Mouse (Mus musculus) embryonic facial prominence, embryonic 13.5 days (tissue): Measurements from ENCODE around the gene Vsig2. TPM values are rescaled to one million over a fixed set of nuclear protein-coding genes. Genes with fewer than 3 reads are reported as not detected.

ENCODE experiments used
- ATAC-seq: fragments of 200-750 bp; cut with Nextera tagmentation; 2 replicates; pipeline ENCODE4 v1.8.0; 2017; ENCODE audit warnings: low read depth; ENCODE audit not compliant: insufficient number of reproducible peaks, insufficient read depth, low FRiP score, low TSS enrichment
- H3K27ac ChIP-seq: fragments of 300-500 bp; sonication (generic); 2 replicates; pipeline ENCODE4 v1.5.1; 2015; ENCODE audit warnings: moderate library complexity, mild to moderate bottlenecking, inconsistent platforms
- H3K27me3 ChIP-seq: fragments of 300-500 bp; sonication (generic); 2 replicates; pipeline ENCODE4 v1.6.1; 2015; ENCODE audit warnings: mild to moderate bottlenecking, inconsistent platforms
- H3K36me3 ChIP-seq: fragments of 300-500 bp; sonication (generic); 2 replicates; pipeline ENCODE4 v1.6.1; 2015; ENCODE audit warnings: mild to moderate bottlenecking, inconsistent platforms
- H3K4me1 ChIP-seq: fragments of 300-500 bp; sonication (generic); 2 replicates; pipeline ENCODE4 v1.6.1; 2015; ENCODE audit warnings: inconsistent platforms
- H3K4me2 ChIP-seq: fragments of 300-500 bp; sonication (generic); 2 replicates; pipeline ENCODE4 v1.6.1; 2015; ENCODE audit warnings: moderate library complexity, mild to moderate bottlenecking, inconsistent platforms
- H3K4me3 ChIP-seq: fragments of 300-500 bp; sonication (generic); 2 replicates; pipeline ENCODE4 v1.5.1; 2015; ENCODE audit warnings: mild to moderate bottlenecking, inconsistent platforms
- H3K9ac ChIP-seq: fragments of 300-500 bp; sonication (generic); 2 replicates; pipeline ENCODE4 v1.6.1; 2015; ENCODE audit warnings: mild to moderate bottlenecking, inconsistent platforms
- H3K9me3 ChIP-seq: fragments of 300-500 bp; sonication (generic); 2 replicates; pipeline ENCODE4 v1.6.1; 2016; ENCODE audit warnings: inconsistent platforms
- WGBS: fragments of 180-500 bp; shearing (Covaris S2); methylation state at CpG from one replicate; pipeline ENCODE4 v1.1.7; 2015; ENCODE audit warnings: mixed read lengths; 5-methylcytosine and 5-hydroxymethylcytosine counted together
- polyA plus RNA-seq: library from polyadenylated mRNA; unstranded; fragments of >200 nt; fragmentation: Nextera tagmentation; extraction: Ambion mirVana; gene quantifications from 2 replicates; pipeline ENCODE4 v1.2.1, GENCODE M21; 2015

Gene Vsig2
- 1.5 and 1.6 TPM in 2 replicates for polyA plus RNA-seq

DNA sequence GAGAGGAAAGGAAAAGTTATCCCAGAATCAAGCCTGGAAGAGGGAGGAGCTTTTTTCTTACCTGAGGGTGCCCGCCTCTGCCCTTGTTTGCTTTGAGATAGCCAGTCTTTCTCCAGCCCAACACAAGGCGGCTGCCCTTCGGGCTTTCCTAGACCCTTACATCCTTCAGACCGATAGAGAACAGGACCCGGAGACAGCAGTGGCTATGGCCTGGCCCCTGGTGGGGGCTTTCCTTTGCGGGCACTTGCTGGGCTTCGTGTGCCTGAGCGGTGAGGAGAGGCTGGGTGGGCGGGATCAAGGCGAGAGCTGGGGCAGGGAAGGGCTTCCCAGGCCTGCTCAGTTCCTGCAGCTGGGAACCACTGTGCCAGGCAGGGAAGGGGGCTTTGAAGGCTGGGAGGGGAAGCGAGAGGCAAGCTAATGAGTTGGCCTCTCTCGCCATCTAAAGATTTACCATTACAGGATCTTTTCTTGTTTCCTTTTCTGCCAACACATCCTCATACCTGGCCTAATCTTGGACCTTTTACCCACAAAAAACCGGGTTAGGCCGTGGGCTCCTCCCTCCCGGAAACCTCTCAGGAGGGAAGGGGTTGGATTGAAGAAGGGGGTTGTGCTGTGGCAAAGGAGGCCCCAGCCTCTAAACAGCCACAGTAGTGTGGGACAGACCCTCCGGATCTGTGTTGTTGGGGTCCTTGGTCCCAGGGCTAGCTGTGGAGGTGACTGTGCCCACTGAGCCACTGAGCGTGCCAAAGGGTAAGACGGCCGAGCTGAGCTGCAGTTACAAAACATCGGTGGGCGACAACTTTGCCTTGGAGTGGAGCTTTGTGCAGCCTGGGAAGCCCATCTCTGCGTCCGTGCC lies at the start of gene Vsig2:
Gene Vsig2, plus strand, starts transcription at position 86 of the 856 bp plus-strand sequence.
- Histone ChIP-seq H3K27me3 (peaks cover 6% of the 10 kb centered on the region; the same call in 1 of the 2 replicates), H3K9me3 (no peaks in the 10 kb centered on the region), H3K9ac (no peak within 1 kb of the TSS), H3K4me2 (0 out of 2 replicates have a peak within 1 kb of the TSS, but pooled peaks have one; percentile 14), H3K27ac (no peak within 1 kb of the TSS), H3K4me1 (peaks cover 12% of the 10 kb centered on the region), H3K4me3 (no peak within 1 kb of the TSS), H3K36me3 (no peaks in the 10 kb centered on the region)
- no peak for ATAC-seq
- WGBS: 47% methylated on average over 23 of the region's 23 CpGs

DNA sequence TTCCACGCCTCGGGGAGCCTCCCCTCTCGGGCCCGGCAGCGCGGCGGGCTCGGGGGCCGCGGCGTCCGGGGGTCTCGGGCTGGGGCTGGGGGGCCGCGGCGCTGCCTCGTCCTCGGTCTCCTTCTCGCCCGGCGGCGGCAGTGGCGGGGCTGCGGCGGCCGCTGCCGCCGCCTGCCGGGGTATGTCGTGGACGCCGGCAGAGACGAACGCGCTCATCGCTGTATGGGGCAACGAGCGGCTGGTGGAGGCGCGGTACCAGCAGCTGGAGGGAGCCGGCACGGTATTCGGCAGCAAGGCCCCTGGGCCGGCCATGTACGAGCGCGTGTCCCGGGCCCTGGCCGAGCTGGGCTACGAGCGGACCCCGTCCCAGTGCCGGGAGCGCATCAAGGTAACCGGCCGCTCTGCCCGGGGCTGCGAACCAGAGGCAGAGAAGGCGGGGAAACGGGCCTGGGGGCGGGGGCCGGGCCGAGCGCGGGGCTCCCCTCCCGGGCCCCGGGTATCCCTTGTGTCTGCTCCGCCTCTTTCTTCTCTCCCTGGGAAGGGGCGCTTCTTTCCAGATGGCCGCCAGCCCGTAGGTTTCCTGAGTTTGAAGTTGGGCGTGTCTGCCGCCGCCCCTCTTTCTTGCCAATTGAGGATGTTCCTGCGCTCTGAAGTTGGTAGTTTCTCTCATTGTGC lies 49.5 kb upstream of the Vsig2 start:
- peaks cover 20% of the 10 kb centered on the region for H3K4me1 ChIP-seq
- peaks cover 13% of the 10 kb centered on the region; the same call in 1 of the 2 replicates for H3K36me3 ChIP-seq
- WGBS: under 1% methylated on average over 58 of the region's 75 CpGs
- peak; percentile 70 for ATAC-seq
- peak overlapping the region; percentile 99 for H3K27ac ChIP-seq
- peak overlapping the region; percentile 95 for H3K9ac ChIP-seq
- peak overlapping the region; percentile 87 for H3K4me2 ChIP-seq
- H3K27me3 ChIP-seq: no peaks in the 10 kb centered on the region
- no peaks in the 10 kb centered on the region for H3K9me3 ChIP-seq
- H3K4me3 ChIP-seq: peak overlapping the region; percentile 97

DNA sequence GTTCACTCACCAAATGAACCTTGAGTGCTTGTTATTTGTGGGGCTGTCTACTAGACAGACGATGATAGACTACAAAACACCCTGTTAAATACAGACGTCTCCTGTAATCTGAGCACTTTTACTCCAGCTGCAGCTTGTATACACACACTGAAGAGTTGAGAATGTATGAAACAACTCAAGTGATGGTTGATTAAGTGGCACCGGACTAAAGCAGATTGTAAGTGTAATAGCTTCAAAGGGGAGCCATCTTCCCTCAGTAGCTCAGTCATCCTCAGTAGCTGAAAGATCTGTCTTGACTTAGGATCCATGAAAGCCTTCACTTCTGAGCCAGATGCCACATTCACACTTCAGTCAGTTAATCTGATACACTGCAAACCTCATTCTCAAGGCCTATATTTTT lies 43.3 kb upstream of the Vsig2 start:
- H3K36me3 ChIP-seq: peaks cover 17% of the 10 kb centered on the region; the same call in 1 of the 2 replicates
- no peak overlapping the region for H3K9ac ChIP-seq
- no peak overlapping the region for H3K27ac ChIP-seq
- no peaks in the 10 kb centered on the region for H3K9me3 ChIP-seq
- no peaks in the 10 kb centered on the region for H3K27me3 ChIP-seq
- H3K4me2 ChIP-seq: no peak overlapping the region
- no peak overlapping the region for H3K4me3 ChIP-seq
- no peak for ATAC-seq
- H3K4me1 ChIP-seq: 0 out of 2 replicates have a peak, but pooled peaks cover 6% of the 10 kb centered on the region
- WGBS: 57% methylated on average over 3 of the region's 3 CpGs

DNA sequence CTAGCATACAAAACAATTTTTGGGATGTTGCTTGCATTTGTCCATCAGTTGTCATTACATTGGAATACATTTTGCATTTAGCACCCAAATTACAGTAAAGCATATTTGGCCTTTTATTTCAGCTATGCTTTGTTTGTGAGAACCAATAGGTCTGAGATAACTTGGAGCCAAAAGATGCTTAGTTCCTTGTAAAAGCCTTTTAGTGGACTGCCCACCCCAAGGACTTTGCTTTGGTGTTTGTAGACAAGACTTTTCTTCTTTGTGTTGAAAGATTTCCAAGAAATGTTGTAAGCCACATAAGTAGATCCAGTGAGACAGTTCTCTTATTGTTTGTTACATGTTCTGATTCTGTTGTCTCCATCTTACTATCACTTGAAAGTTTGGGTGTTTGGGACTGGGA lies 42.7 kb upstream of the Vsig2 start:
- Histone ChIP-seq H3K27ac (no peak overlapping the region), H3K9me3 (no peaks in the 10 kb centered on the region), H3K9ac (no peak overlapping the region), H3K27me3 (no peaks in the 10 kb centered on the region), H3K36me3 (peaks cover 17% of the 10 kb centered on the region; the same call in 1 of the 2 replicates), H3K4me1 (0 out of 2 replicates have a peak, but pooled peaks cover 4% of the 10 kb centered on the region), H3K4me2 (no peak overlapping the region), H3K4me3 (no peak overlapping the region)
- no peak for ATAC-seq

DNA sequence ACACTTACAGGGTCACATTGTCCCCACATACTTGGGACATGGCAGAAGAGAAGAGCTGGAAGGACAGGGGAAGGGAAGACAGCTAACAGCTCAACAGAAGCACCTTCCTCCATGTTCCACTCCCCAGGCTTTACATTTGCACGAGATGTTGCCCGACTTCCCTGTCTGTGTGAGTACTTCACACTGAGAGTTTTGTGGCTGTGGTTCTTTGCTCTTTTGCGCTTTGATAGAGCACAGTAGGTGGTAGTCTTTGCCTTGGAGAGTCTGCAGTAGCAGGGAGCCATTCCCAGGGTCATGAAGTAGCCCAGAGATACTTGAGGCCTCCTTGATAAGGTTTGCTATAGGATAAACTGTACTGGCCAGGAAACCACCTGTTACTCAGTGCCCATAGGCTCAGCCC lies 38.9 kb upstream of the Vsig2 start:
- Histone ChIP-seq H3K4me2 (no peak overlapping the region), H3K4me1 (no peaks in the 10 kb centered on the region), H3K27ac (no peak overlapping the region), H3K36me3 (peaks cover 4% of the 10 kb centered on the region; the same call in 1 of the 2 replicates), H3K9ac (no peak overlapping the region), H3K9me3 (no peaks in the 10 kb centered on the region), H3K4me3 (no peak overlapping the region), H3K27me3 (no peaks in the 10 kb centered on the region)
- 87% methylated on average over 3 of the region's 3 CpGs for WGBS
- ATAC-seq: no peak

DNA sequence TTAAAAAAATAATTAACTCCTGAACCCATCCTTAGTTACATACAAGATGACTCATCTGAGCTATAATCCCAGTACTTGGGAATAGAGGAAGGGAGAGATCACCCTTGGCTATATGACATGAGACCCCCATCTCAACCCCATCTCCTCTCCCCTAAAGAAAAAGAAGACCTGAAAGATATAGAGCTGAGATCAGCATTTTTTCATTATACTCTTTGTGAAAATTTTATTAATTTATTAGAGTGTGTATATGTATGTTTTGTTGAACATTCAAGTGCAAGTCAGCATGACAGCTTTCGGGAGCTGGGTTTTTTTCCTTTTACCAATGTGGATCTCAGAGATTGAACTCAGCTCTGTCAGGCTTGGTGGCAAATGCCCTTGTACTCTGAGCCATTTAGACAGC lies 37.9 kb upstream of the Vsig2 start:
- ATAC-seq: no peak
- Histone ChIP-seq H3K27me3 (no peaks in the 10 kb centered on the region), H3K9ac (no peak overlapping the region), H3K27ac (no peak overlapping the region), H3K4me2 (no peak overlapping the region), H3K4me3 (no peak overlapping the region), H3K9me3 (no peaks in the 10 kb centered on the region), H3K36me3 (peaks cover 4% of the 10 kb centered on the region; the same call in 1 of the 2 replicates), H3K4me1 (no peaks in the 10 kb centered on the region)
- 96% methylated on average over 1 of the region's 1 CpGs for WGBS

DNA sequence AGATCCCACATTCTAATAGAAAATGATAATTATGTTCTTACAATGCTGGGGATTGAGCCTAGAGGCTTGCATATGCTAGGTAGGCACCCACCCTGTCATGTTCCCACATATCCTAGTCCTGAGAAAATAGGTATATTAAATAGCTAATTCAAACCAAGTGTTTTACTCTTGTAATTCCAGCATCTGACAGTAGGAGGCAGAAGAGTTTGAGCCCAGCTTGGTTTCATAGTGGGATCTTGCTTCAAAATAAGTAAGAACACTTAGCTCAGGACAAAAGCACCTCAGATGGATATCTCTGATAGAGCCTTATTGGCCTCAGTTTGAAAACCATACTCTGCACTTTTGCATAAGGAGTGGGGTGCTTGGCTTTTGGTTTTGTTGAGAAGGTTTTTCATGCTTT lies 34.7 kb upstream of the Vsig2 start:
- ATAC-seq: no peak

DNA sequence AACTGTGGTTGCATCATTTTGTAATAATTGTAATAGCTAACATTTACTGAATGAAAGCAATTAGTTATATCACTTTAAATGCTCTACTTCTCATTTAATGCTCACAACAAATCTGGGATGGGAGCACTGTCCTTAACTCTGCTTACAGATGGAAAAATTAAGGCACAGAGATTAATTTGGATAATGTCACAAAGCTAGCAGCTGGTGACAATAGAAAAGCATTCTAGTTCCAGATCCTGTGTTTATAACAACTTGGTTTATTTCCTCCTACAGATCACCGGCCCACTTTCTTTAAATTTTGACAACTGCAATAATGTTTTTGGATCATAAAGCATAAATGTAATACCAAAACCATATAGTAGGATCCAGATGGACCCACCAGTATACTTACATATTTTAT lies 33.0 kb upstream of the Vsig2 start:
- no peaks in the 10 kb centered on the region for H3K36me3 ChIP-seq
- H3K9ac ChIP-seq: no peak overlapping the region
- no peak for ATAC-seq
- H3K9me3 ChIP-seq: no peaks in the 10 kb centered on the region
- H3K27ac ChIP-seq: no peak overlapping the region
- no peak overlapping the region for H3K4me2 ChIP-seq
- H3K4me1 ChIP-seq: no peaks in the 10 kb centered on the region
- H3K27me3 ChIP-seq: no peaks in the 10 kb centered on the region
- no peak overlapping the region for H3K4me3 ChIP-seq
- 87% methylated on average over 1 of the region's 1 CpGs for WGBS

More for the DNA sequence above, 34.7 kb upstream of the Vsig2 start:
- Histone ChIP-seq H3K9me3 (no peaks in the 10 kb centered on the region), H3K9ac (no peak overlapping the region), H3K4me1 (no peaks in the 10 kb centered on the region), H3K27me3 (no peaks in the 10 kb centered on the region), H3K36me3 (peaks cover 4% of the 10 kb centered on the region; the same call in 1 of the 2 replicates), H3K27ac (no peak overlapping the region), H3K4me3 (no peak overlapping the region), H3K4me2 (no peak overlapping the region)

DNA sequence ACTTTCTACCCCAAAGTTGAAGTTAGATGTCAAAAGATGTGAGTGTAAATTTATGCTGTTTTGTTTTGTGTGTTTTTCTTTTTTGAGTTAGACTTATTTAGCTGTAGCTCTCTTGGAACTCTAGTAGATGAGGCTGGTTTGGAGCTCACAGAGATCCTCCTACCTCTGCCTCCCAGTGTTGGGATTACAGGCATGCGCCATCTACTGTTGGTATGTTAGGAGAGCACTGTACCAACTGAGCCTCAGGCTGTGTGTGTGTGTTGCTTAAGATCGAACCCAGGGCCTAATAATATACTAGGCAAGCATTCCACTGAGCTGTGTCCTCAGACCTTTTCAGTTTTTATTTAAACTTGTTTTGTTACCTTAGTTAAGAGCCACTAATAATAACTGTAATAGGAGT lies 27.0 kb upstream of the Vsig2 start:
- no peak for ATAC-seq
- Histone ChIP-seq H3K27ac (no peak overlapping the region), H3K9ac (no peak overlapping the region), H3K27me3 (no peaks in the 10 kb centered on the region), H3K9me3 (no peaks in the 10 kb centered on the region), H3K4me3 (no peak overlapping the region), H3K4me2 (no peak overlapping the region), H3K4me1 (peaks cover 9% of the 10 kb centered on the region; the same call in 1 of the 2 replicates), H3K36me3 (no peaks in the 10 kb centered on the region)
- WGBS: 96% methylated on average over 2 of the region's 2 CpGs

DNA sequence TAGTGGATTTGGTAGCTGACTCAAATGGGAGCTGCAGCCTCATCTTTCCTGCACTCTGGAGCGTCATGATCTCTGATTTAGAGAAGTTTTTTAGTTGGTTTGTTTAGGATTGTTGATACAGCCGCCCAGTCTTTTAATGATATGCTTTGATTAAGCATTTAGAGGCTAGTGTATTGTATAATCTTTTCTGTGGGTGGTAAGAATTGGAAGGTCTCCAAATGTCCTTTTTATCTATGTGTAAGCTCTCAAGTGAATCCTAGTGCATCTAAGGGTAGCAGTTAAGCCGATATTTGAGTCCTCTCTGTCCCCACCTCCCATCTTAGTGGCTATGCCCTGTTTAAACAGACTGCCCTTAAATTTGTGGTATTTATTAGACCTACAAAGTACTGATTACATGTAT lies 24.6 kb upstream of the Vsig2 start:
- H3K27ac ChIP-seq: no peak overlapping the region
- no peaks in the 10 kb centered on the region for H3K27me3 ChIP-seq
- 84% methylated on average over 3 of the region's 3 CpGs for WGBS
- H3K9ac ChIP-seq: no peak overlapping the region
- H3K4me3 ChIP-seq: no peak overlapping the region
- ATAC-seq: no peak
- H3K9me3 ChIP-seq: no peaks in the 10 kb centered on the region
- no peak overlapping the region for H3K4me2 ChIP-seq
- peaks cover 16% of the 10 kb centered on the region; the same call in 1 of the 2 replicates for H3K4me1 ChIP-seq
- peaks cover 7% of the 10 kb centered on the region for H3K36me3 ChIP-seq

DNA sequence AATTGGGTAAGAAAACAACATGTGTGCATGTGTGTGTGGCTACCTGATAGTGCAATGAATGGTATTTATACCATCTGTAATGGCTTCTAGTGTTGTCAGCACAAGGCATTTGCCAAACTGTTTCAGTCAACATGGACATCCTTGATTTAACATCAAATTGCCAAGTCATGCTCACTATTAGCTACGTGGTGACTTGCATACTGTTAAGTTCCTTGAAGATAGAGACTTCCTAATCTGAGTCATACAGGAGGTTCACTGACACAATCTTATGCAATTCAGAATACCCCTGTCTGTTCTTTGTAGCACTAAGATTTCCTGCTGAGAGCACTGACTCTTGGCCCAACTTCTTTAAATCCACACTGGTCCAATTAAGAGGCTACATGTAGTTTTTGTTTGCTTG lies 21.6 kb upstream of the Vsig2 start:
- Histone ChIP-seq H3K9ac (no peak overlapping the region), H3K27me3 (no peaks in the 10 kb centered on the region), H3K4me3 (no peak overlapping the region), H3K36me3 (peaks cover 25% of the 10 kb centered on the region), H3K4me2 (no peak overlapping the region), H3K27ac (no peak overlapping the region), H3K4me1 (peaks cover 16% of the 10 kb centered on the region; the same call in 1 of the 2 replicates), H3K9me3 (no peaks in the 10 kb centered on the region)
- ATAC-seq: no peak
- 73% methylated on average over 1 of the region's 1 CpGs for WGBS
